Mouse (Mus musculus) myocyte (in vitro differentiated cells): ENCODE data around the gene Sox6. TPM values are rescaled to one million over a fixed set of nuclear protein-coding genes. Genes with fewer than 3 reads are reported as not detected.

Experiments
- H3K27me3 ChIP-seq: one replicate; pipeline ENCODE4 v1.6.1; 2011; ENCODE audit not compliant: control insufficient read depth, insufficient read depth, insufficient read length
- H3K36me3 ChIP-seq: one replicate; pipeline ENCODE4 v1.6.1; 2011; ENCODE audit not compliant: control insufficient read depth, insufficient read depth
- H3K4me2 ChIP-seq: one replicate; pipeline ENCODE4 v1.6.1; 2011; ENCODE audit warnings: low read depth, control low read depth
- H3K4me3 ChIP-seq: one replicate; pipeline ENCODE4 v1.5.1; 2011; ENCODE audit warnings: mild to moderate bottlenecking, control low read depth, moderate library complexity
- H3K79me2 ChIP-seq: one replicate; pipeline ENCODE4 v1.6.1; 2011; ENCODE audit not compliant: control insufficient read depth, insufficient read depth
- H3ac ChIP-seq: one replicate; pipeline ENCODE4 v1.6.1; 2011; ENCODE audit not compliant: control insufficient read depth, insufficient read length
- CEBPB ChIP-seq: IDR thresholded peaks from 2 replicates; pipeline ENCODE4 v1.6.1; 2011; ENCODE audit warnings: mild to moderate bottlenecking, moderate library complexity; ENCODE audit not compliant: poor library complexity, insufficient read depth, severe bottlenecking
- E2F4 ChIP-seq: IDR thresholded peaks from one replicate; pipeline ENCODE4 v1.6.1; 2011; ENCODE audit warnings: mild to moderate bottlenecking, control low read depth, moderate library complexity; ENCODE audit not compliant: insufficient read depth
- MAX ChIP-seq: IDR thresholded peaks from one replicate; pipeline ENCODE4 v1.6.1; 2011; ENCODE audit warnings: low read depth, mild to moderate bottlenecking, control low read depth
- MYOD1 ChIP-seq, 3 experiments: IDR thresholded peaks; one replicate each; pipeline ENCODE4 v1.6.1; 2011; ENCODE audit warnings: control low read depth in 2 of 3, low read depth in 2 of 3, mild to moderate bottlenecking in 2 of 3, moderate library complexity in 1 of 3; ENCODE audit not compliant: insufficient read length in 2 of 3, control insufficient read depth in 1 of 3
- MYOG ChIP-seq, 3 experiments: IDR thresholded peaks; one replicate each; pipeline ENCODE4 v1.6.1; 2011; ENCODE audit warnings: control low read depth in 2 of 3, low read depth in 2 of 3, mild to moderate bottlenecking in 2 of 3; ENCODE audit not compliant: insufficient read length in 2 of 3, control insufficient read depth in 1 of 3, insufficient read depth in 1 of 3
- POLR2A ChIP-seq: IDR thresholded peaks from one replicate; pipeline ENCODE4 v1.6.1; 2011; ENCODE audit warnings: low read depth, mild to moderate bottlenecking, control low read depth, moderate library complexity; ENCODE audit not compliant: insufficient read length
- POLR2AphosphoS2 ChIP-seq: IDR thresholded peaks from one replicate; pipeline ENCODE4 v1.6.1; 2011; ENCODE audit warnings: low read depth, control low read depth; ENCODE audit not compliant: insufficient read length
- REST ChIP-seq: IDR thresholded peaks from one replicate; pipeline ENCODE4 v1.6.1; 2011; ENCODE audit warnings: mild to moderate bottlenecking, control low read depth, moderate library complexity; ENCODE audit not compliant: insufficient read depth, insufficient read length
- SRF ChIP-seq: IDR thresholded peaks from one replicate; pipeline ENCODE4 v1.6.1; 2011; ENCODE audit warnings: low read depth; ENCODE audit not compliant: control insufficient read depth, insufficient read length
- TCF12 ChIP-seq: IDR thresholded peaks from one replicate; pipeline ENCODE4 v1.6.1; 2011; ENCODE audit warnings: mild to moderate bottlenecking, control low read depth; ENCODE audit not compliant: poor library complexity, insufficient read depth, severe bottlenecking
- TCF3 ChIP-seq: IDR thresholded peaks from one replicate; pipeline ENCODE4 v1.6.1; 2011; ENCODE audit warnings: low read depth, control low read depth; ENCODE audit not compliant: insufficient read length
- USF1 ChIP-seq: IDR thresholded peaks from one replicate; pipeline ENCODE4 v1.6.1; 2011; ENCODE audit warnings: low read depth, mild to moderate bottlenecking, control low read depth, moderate library complexity
- polyA plus RNA-seq: library from polyadenylated mRNA; unstranded; fragments of >200 nt; fragmentation: generic; extraction: Trizol; gene quantifications from one replicate; pipeline ENCODE4 v1.2.1, GENCODE M21; 2012; ENCODE audit warnings: missing spikeins

Gene Sox6
- polyA plus RNA-seq, 1 experiment, result 0.11 TPM

GRCm38 (mm10) chr7:115477763-115478162, 560.8 kb downstream of the Sox6 start:
- no peak overlapping the region for H3K4me2 ChIP-seq
- H3K79me2 ChIP-seq, result no peaks in the 10 kb centered on the region
- H3ac ChIP-seq, result no peak overlapping the region
- no peaks in the 10 kb centered on the region for H3K27me3 ChIP-seq
- no peak overlapping the region for H3K4me3 ChIP-seq
- no peaks in the 10 kb centered on the region for H3K36me3 ChIP-seq
- no peak for TF ChIP-seq TCF3
- TF ChIP-seq MAX, result no peak
- TF ChIP-seq MYOD1 (IDR thresholded peaks at IDR 0.05; ENCODE audit: control insufficient read depth in 1 of 3, insufficient read length in 2 of 3, low read depth in 2 of 3), result no peak
- TF ChIP-seq SRF, result no peak
- TF ChIP-seq POLR2AphosphoS2, result no peak
- no peak for TF ChIP-seq REST
- no peak for TF ChIP-seq E2F4
- TF ChIP-seq USF1, result no peak
- no peak for TF ChIP-seq CEBPB
- no peak for TF ChIP-seq TCF12
- TF ChIP-seq MYOG (IDR thresholded peaks at IDR 0.05; ENCODE audit: control insufficient read depth in 1 of 3, insufficient read depth in 1 of 3, insufficient read length in 2 of 3, low read depth in 2 of 3), result no peak
- no peak for TF ChIP-seq POLR2A

DNA sequence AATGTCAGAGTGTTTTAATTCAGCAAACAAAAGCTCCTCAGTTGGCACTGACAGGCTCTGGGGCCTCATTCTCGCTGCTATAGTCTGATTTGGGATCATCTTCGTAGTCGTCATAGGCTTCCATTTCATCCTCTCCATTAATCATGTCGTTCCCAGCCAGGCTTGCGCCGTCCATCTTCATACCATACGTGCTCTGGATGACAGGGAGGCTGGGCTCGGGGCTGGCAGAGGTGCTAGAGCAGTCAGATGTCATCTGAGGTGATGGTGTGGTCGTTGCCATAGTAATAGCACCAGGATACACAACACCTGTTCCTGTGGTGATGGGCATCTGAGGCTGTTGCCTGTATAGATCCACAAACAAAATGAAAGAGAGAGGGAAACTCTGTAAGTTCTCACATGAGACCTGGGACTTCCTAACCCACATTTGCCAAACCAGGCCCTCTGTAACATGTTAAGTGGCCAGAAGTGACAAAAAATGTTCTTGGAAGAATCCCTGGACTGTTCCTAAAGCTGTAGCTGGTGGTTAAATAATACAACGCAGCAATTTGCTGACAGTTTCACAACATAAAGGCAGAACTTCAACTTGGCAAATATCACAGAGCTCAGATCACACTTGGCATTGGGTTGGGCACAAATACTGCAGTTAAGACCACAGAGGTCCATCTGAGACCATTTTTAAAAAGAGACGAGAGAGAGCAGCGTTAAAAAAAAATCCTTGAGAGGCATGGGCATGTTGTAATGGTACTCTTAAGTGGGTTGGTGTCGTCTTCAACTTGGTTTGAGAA, 561.5 kb downstream of the Sox6 start:
- no peak for TF ChIP-seq REST
- no peak for TF ChIP-seq SRF
- no peak for TF ChIP-seq TCF12
- no peak for TF ChIP-seq MYOG (IDR thresholded peaks at IDR 0.05; ENCODE audit: control insufficient read depth in 1 of 3, insufficient read depth in 1 of 3, insufficient read length in 2 of 3, low read depth in 2 of 3)
- no peak for TF ChIP-seq CEBPB
- no peak for TF ChIP-seq TCF3
- no peak for TF ChIP-seq MAX
- no peak for TF ChIP-seq USF1
- TF ChIP-seq POLR2AphosphoS2, result no peak
- no peak for TF ChIP-seq MYOD1 (IDR thresholded peaks at IDR 0.05; ENCODE audit: control insufficient read depth in 1 of 3, insufficient read length in 2 of 3, low read depth in 2 of 3)
- no peak for TF ChIP-seq E2F4
- TF ChIP-seq POLR2A, result no peak
- Histone ChIP-seq H3K27me3 (no peaks in the 10 kb centered on the region), H3ac (no peak overlapping the region), H3K4me2 (no peak overlapping the region), H3K4me3 (no peak overlapping the region), H3K36me3 (no peaks in the 10 kb centered on the region), H3K79me2 (no peaks in the 10 kb centered on the region)

DNA sequence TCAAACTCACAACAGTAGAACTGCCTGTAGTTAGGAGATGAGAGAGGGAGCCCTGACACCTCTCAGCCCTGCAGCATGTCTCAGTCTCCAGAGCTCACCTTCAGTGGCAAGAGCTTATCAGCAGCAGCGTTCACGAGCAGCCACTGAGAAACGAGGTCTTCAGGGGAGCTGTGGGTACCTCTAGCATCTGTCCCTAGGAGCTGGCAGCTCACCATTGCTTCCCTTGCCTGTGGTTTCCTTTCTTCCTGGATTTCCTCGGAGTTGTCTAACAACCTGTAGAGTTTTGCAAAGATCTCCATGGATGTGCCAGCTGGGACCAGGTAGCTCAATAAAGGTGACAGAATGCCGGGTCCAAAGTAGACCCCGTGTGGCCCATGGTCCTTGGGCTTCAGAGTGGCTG, 563.4 kb downstream of the Sox6 start:
- H3K4me2 ChIP-seq, result no peak overlapping the region
- no peak for TF ChIP-seq TCF3
- TF ChIP-seq REST, result no peak
- TF ChIP-seq MYOG (IDR thresholded peaks at IDR 0.05; ENCODE audit: control insufficient read depth in 1 of 3, insufficient read depth in 1 of 3, insufficient read length in 2 of 3, low read depth in 2 of 3), result no peak
- no peak for TF ChIP-seq POLR2AphosphoS2
- no peak for TF ChIP-seq POLR2A
- TF ChIP-seq E2F4, result no peak
- no peak for TF ChIP-seq USF1
- TF ChIP-seq TCF12, result no peak
- no peak for TF ChIP-seq CEBPB
- no peak for TF ChIP-seq MAX
- no peak for TF ChIP-seq SRF
- TF ChIP-seq MYOD1 (IDR thresholded peaks at IDR 0.05; ENCODE audit: control insufficient read depth in 1 of 3, insufficient read length in 2 of 3, low read depth in 2 of 3), result no peak
- no peak overlapping the region for H3ac ChIP-seq
- no peaks in the 10 kb centered on the region for H3K79me2 ChIP-seq
- no peak overlapping the region for H3K4me3 ChIP-seq
- no peaks in the 10 kb centered on the region for H3K27me3 ChIP-seq
- H3K36me3 ChIP-seq, result no peaks in the 10 kb centered on the region

GRCm38 (mm10) chr7:115474115-115474514, 564.5 kb downstream of the Sox6 start:
- TF ChIP-seq SRF (no peak), MYOD1 (IDR thresholded peaks at IDR 0.05; ENCODE audit: control insufficient read depth in 1 of 3, insufficient read length in 2 of 3, low read depth in 2 of 3) (no peak), REST (no peak), CEBPB (no peak), MYOG (IDR thresholded peaks at IDR 0.05; ENCODE audit: control insufficient read depth in 1 of 3, insufficient read depth in 1 of 3, insufficient read length in 2 of 3, low read depth in 2 of 3) (no peak), USF1 (no peak), POLR2A (no peak), POLR2AphosphoS2 (no peak), TCF3 (no peak), E2F4 (no peak), TCF12 (no peak), MAX (no peak)
- Histone ChIP-seq H3ac (no peak overlapping the region), H3K4me2 (no peak overlapping the region), H3K27me3 (no peaks in the 10 kb centered on the region), H3K79me2 (no peaks in the 10 kb centered on the region), H3K36me3 (no peaks in the 10 kb centered on the region), H3K4me3 (no peak overlapping the region)
